Mouse (Mus musculus): ENCODE data around the gene Pou4f2. TPM values are rescaled to one million over a fixed set of nuclear protein-coding genes. Genes with fewer than 3 reads are reported as not detected.

Pou4f2 gene
- 6.6 and 7.4 TPM in 2 replicates for polyA plus RNA-seq (2012; rRNA removed)

GRCm38 (mm10) chr8:78436071-78436651 is at the start of gene Pou4f2:
Pou4f2 (minus strand) TSS chr8:78436645.

Other genes starting within 250 kb of the Pou4f2 start
- gene Ttc29, start 223.3 kb downstream of the Pou4f2 start, polyA plus RNA-seq (2012; rRNA removed) = 0.74 and 1.3 TPM in 2 replicates
- gene Rbmxl1, start 72.3 kb upstream of the Pou4f2 start, polyA plus RNA-seq (2012; rRNA removed) = 135 and 137 TPM in 2 replicates
- gene Slc10a7, start 72.7 kb upstream of the Pou4f2 start, polyA plus RNA-seq (2012; rRNA removed) = 7.9 and 8.6 TPM in 2 replicates